Mouse (Mus musculus) intestine, postnatal 0 days (tissue): ENCODE measurements around the gene Pgs1. TPM values are rescaled to one million over a fixed set of nuclear protein-coding genes. Genes with fewer than 3 reads are reported as not detected.

ENCODE experiments used
- ATAC-seq: fragments of 200-750 bp; cut with Nextera tagmentation; 2 replicates; pipeline ENCODE4 v1.8.0; 2017; ENCODE audit warnings: mild to moderate bottlenecking, moderate TSS enrichment, moderate library complexity
- H3K27ac ChIP-seq: fragments of 300-500 bp; sonication (generic); 2 replicates; pipeline ENCODE4 v1.5.1; 2014; ENCODE audit warnings: mild to moderate bottlenecking, low read depth, low read length, moderate library complexity
- H3K27me3 ChIP-seq: fragments of 300-500 bp; sonication (generic); replicated peaks from 2 replicates; pipeline ENCODE4 v1.6.1; 2014; ENCODE audit warnings: low read length, mixed read lengths; ENCODE audit not compliant: control insufficient read depth, insufficient read depth
- H3K36me3 ChIP-seq: fragments of 300-500 bp; sonication (generic); 2 replicates; pipeline ENCODE4 v1.6.1; 2014; ENCODE audit warnings: mild to moderate bottlenecking, moderate library complexity; ENCODE audit not compliant: control insufficient read depth, insufficient read depth
- H3K4me1 ChIP-seq: fragments of 300-500 bp; sonication (generic); replicated peaks from 2 replicates; pipeline ENCODE4 v1.6.1; 2014; ENCODE audit warnings: antibody characterized with exemption, low read length, mixed read lengths; ENCODE audit not compliant: control insufficient read depth, insufficient read depth
- H3K4me2 ChIP-seq: fragments of 300-500 bp; sonication (generic); replicated peaks from 2 replicates; pipeline ENCODE4 v1.6.1; 2014; ENCODE audit warnings: low read depth, mild to moderate bottlenecking, moderate library complexity
- H3K4me3 ChIP-seq: fragments of 300-500 bp; sonication (generic); 2 replicates; pipeline ENCODE4 v1.5.1; 2014; ENCODE audit warnings: low read depth, low read length
- H3K9ac ChIP-seq: fragments of 300-500 bp; sonication (generic); 2 replicates; pipeline ENCODE4 v1.6.1; 2014; ENCODE audit warnings: mild to moderate bottlenecking, low read depth, low read length
- H3K9me3 ChIP-seq: fragments of 300-500 bp; sonication (generic); 2 replicates; pipeline ENCODE4 v1.6.1; 2016; ENCODE audit warnings: mixed run types; ENCODE audit not compliant: control insufficient read depth
- CTCF ChIP-seq: sonication (generic); IDR thresholded peaks from 2 replicates; pipeline ENCODE4 v1.5.1; 2016; ENCODE audit warnings: low read depth, mild to moderate bottlenecking, control low read depth, antibody characterized with exemption, moderate library complexity
- WGBS: fragments of 180-500 bp; shearing (Covaris S2); extraction: QIAGEN DNeasy Blood & Tissue Kit; methylation state at CpG from one replicate; pipeline ENCODE4 v1.1.7; 2014; 5-methylcytosine and 5-hydroxymethylcytosine counted together
- polyA plus RNA-seq: library from polyadenylated mRNA; unstranded; fragments of >200 nt; fragmentation: Nextera tagmentation; extraction: Ambion mirVana; gene quantifications from 2 replicates; pipeline ENCODE4 v1.2.1, GENCODE M21; 2015

Gene Pgs1
- polyA plus RNA-seq, 1 experiment from 2014 or later, result 23.1 TPM

DNA sequence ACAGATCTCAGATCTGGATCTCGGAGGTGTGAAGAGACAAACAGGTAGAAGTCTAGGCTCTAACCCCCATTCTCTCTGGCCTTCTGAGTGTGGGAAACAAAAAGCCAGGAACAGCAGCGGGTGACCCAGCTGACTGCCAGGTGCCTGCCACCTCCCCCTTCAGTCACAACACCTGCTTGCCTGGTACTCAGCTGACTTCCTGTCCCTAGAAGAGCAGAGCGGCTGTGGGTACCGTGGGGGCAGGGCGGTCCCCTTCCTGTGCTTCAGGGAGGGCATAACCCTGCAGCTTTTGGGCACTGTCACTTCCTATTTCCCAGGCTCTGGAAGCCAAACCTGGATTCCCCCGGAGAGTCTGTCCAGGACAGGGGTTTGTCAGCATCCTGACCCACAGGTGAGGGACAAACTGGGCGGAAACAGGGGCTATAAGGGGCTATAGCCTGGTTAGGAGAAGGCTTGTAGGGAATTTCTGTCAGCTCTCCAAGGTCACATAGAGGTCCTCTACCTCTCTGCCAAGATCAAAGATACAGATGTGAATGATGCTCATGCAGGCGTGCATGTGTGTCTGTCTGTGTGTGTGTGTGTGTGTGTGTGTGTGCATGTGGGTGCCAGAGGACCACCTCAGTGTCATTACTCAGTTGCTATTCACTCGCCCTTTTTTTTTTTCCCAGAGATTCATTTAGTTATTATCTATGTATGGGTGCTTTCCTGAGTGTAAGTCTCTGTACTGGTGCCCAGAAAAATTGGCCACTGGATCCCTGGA, 33.7 kb upstream of the Pgs1 start:
- no peak overlapping the region for H3K9ac ChIP-seq
- no peaks in the 10 kb centered on the region for H3K9me3 ChIP-seq
- no peak overlapping the region for H3K27ac ChIP-seq
- no peak overlapping the region for H3K4me3 ChIP-seq
- H3K4me2 ChIP-seq, result no peak overlapping the region
- no peak for ATAC-seq
- no peaks in the 10 kb centered on the region for H3K27me3 ChIP-seq
- 73% methylated on average over 9 of the region's 9 CpGs for WGBS
- no peak for TF ChIP-seq CTCF
- H3K4me1 ChIP-seq, result 0 out of 2 replicates have a peak, but pooled peaks cover 10% of the 10 kb centered on the region
- H3K36me3 ChIP-seq, result no peaks in the 10 kb centered on the region

DNA sequence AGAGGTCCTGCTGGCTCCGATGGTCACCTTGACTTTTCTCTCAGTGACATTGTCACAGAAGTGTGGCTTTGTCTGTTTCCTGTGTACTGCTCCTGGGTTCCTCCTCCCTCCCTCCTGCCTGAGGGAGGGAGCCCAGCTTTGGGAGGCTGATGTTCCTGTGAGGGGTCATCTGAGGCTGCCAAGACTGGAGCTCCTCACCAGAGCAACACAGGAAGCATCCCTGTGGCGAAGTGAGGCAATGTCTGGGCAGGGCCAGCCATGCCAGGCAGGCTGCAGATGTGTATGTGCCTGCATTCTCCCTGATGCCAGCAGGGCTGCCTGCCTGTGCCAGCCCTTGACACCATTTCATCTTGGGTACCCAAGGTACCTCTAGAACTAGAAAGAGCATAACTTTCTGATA, 32.0 kb upstream of the Pgs1 start:
- H3K27ac ChIP-seq, result no peak overlapping the region
- WGBS, result 53% methylated on average over 2 of the region's 2 CpGs
- no peaks in the 10 kb centered on the region for H3K36me3 ChIP-seq
- H3K4me1 ChIP-seq, result 0 out of 2 replicates have a peak, but pooled peaks cover 10% of the 10 kb centered on the region
- H3K4me3 ChIP-seq, result no peak overlapping the region
- H3K9me3 ChIP-seq, result no peaks in the 10 kb centered on the region
- H3K27me3 ChIP-seq, result no peaks in the 10 kb centered on the region
- H3K4me2 ChIP-seq, result no peak overlapping the region
- H3K9ac ChIP-seq, result no peak overlapping the region
- no peak for TF ChIP-seq CTCF
- ATAC-seq, result no peak

DNA sequence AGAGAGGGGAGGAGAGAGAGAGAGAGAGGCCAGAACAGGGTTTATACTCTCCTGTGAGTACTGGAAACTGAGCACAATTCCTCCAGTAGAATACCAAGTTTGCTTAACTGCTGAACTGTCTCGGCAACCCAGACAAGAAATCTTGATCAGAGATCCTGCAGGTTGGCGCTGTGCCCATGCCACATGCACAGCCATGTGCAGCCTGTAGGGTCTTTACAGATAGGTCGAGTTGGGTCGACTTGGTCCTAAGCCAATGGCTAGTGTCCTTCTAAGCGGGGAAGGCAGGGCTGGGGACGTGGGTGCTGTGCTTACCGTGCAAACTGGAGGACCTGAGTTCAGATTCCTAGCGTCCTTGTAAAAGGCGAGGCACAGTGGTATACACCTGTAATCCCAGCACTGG, 31.3 kb upstream of the Pgs1 start:
- 0 out of 2 replicates have a peak, but pooled peaks cover 8% of the 10 kb centered on the region for H3K4me1 ChIP-seq
- TF ChIP-seq CTCF, result no peak
- H3K9ac ChIP-seq, result no peak overlapping the region
- no peak overlapping the region for H3K4me3 ChIP-seq
- no peak overlapping the region for H3K4me2 ChIP-seq
- ATAC-seq, result no peak
- WGBS, result 68% methylated on average over 9 of the region's 9 CpGs
- no peaks in the 10 kb centered on the region for H3K36me3 ChIP-seq
- no peak overlapping the region for H3K27ac ChIP-seq
- no peaks in the 10 kb centered on the region for H3K27me3 ChIP-seq
- no peaks in the 10 kb centered on the region for H3K9me3 ChIP-seq

DNA sequence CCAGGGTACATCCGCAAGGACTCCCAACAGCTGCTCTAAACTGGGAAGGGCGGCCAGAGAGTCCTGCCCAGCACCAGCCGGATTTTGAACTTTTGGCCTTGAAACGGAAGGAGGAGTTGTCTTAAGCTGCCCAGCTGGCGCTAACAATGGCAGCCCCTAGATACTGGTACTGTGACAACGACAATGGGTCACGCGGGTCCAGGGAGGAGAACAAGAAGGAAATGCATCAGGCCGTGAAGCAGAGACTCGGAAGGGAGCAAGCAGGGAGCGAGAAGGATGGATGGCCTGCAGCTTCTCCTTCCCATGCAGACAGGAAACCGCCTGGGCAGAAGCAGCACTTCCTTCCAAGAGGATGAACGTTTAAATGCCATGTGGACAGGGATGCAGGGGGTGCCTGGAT, 30.5 kb upstream of the Pgs1 start:
- no peak overlapping the region for H3K9ac ChIP-seq
- no peak overlapping the region for H3K4me2 ChIP-seq
- H3K27me3 ChIP-seq, result no peaks in the 10 kb centered on the region
- WGBS, result 64% methylated on average over 13 of the region's 13 CpGs
- no peak overlapping the region for H3K27ac ChIP-seq
- no peak for TF ChIP-seq CTCF
- no peaks in the 10 kb centered on the region for H3K9me3 ChIP-seq
- H3K36me3 ChIP-seq, result no peaks in the 10 kb centered on the region
- no peak overlapping the region for H3K4me3 ChIP-seq
- 0 out of 2 replicates have a peak, but pooled peaks cover 9% of the 10 kb centered on the region for H3K4me1 ChIP-seq
- no peak for ATAC-seq

DNA sequence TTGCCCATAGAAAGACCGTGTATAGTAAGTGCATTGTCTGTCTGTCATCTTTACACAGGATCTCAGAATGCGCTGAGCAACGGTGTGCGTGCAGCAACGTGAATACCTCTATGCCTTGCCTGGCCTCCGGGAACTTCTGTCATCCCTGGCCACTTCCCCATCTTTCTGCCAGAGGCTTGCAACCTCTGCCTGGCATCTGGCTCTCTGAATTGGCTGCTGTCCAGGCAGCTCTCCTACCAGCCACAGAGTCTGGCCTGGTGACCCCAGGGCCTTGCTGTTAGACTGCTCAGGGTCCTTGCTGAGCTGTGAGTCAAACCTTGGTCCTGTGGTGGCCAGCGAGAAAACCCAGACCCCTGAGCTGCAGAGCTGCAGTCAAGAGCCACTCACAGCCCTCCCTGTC, 27.9 kb upstream of the Pgs1 start:
- Histone ChIP-seq H3K27ac (no peak overlapping the region), H3K4me1 (0 out of 2 replicates have a peak, but pooled peaks cover 14% of the 10 kb centered on the region), H3K27me3 (no peaks in the 10 kb centered on the region), H3K4me2 (no peak overlapping the region), H3K36me3 (no peaks in the 10 kb centered on the region), H3K9ac (no peak overlapping the region), H3K4me3 (no peak overlapping the region), H3K9me3 (no peaks in the 10 kb centered on the region)
- WGBS, result 75% methylated on average over 7 of the region's 7 CpGs
- ATAC-seq, result no peak
- TF ChIP-seq CTCF, result no peak

DNA sequence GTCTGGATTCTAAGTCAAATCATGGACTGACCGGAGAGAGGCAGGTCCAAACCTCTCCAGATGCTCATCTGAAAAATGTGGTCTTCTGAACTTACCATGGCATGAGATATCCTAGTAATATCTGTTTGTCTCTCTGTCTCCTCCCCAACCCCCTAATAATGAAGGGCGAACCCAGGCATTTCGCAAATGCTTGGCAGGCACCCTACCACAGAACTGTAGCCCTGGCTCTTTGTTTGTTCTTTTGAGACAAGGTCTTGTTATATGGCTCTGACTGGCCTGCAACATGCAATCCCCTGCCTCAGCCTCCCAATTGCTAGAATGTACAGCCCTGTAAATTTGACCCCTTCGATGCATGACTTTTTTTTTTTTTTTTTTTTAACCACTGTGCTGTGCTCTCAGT, 26.9 kb upstream of the Pgs1 start:
- no peaks in the 10 kb centered on the region for H3K27me3 ChIP-seq
- no peak overlapping the region for H3K4me3 ChIP-seq
- 88% methylated on average over 4 of the region's 4 CpGs for WGBS
- H3K4me1 ChIP-seq, result 0 out of 2 replicates have a peak, but pooled peaks cover 19% of the 10 kb centered on the region
- H3K27ac ChIP-seq, result no peak overlapping the region
- no peak overlapping the region for H3K4me2 ChIP-seq
- H3K9me3 ChIP-seq, result no peaks in the 10 kb centered on the region
- H3K36me3 ChIP-seq, result no peaks in the 10 kb centered on the region
- ATAC-seq, result no peak
- TF ChIP-seq CTCF, result no peak
- no peak overlapping the region for H3K9ac ChIP-seq
